Mouse (Mus musculus) heart, embryonic 15.5 days (tissue): Measurements from ENCODE around the gene Krt27. TPM values are rescaled to one million over a fixed set of nuclear protein-coding genes. Genes with fewer than 3 reads are reported as not detected.

Experiments used
- ATAC-seq: fragments of 200-750 bp; cut with Nextera tagmentation; replicated peaks from 2 replicates; pipeline ENCODE4 v1.8.0; 2017; ENCODE audit warnings: low read depth, moderate TSS enrichment; ENCODE audit not compliant: insufficient number of reproducible peaks, insufficient read depth, low FRiP score
- H3K27ac ChIP-seq: fragments of 300-500 bp; sonication (generic); 2 replicates; pipeline ENCODE4 v1.5.1; 2015; ENCODE audit warnings: mild to moderate bottlenecking, inconsistent platforms
- H3K27me3 ChIP-seq: fragments of 300-500 bp; sonication (generic); 2 replicates; pipeline ENCODE4 v1.6.1; 2015; ENCODE audit warnings: inconsistent platforms
- H3K36me3 ChIP-seq: fragments of 300-500 bp; sonication (generic); 2 replicates; pipeline ENCODE4 v1.6.1; 2015; ENCODE audit warnings: mild to moderate bottlenecking, inconsistent platforms
- H3K4me1 ChIP-seq: fragments of 300-500 bp; sonication (generic); replicated peaks from 2 replicates; pipeline ENCODE4 v1.6.1; 2015; ENCODE audit warnings: inconsistent platforms
- H3K4me2 ChIP-seq: fragments of 300-500 bp; sonication (generic); 2 replicates; pipeline ENCODE4 v1.6.1; 2015; ENCODE audit warnings: inconsistent platforms, mild to moderate bottlenecking, moderate library complexity
- H3K4me3 ChIP-seq: fragments of 300-500 bp; sonication (generic); 2 replicates; pipeline ENCODE4 v1.5.1; 2015; ENCODE audit warnings: mild to moderate bottlenecking, inconsistent platforms
- H3K9ac ChIP-seq: fragments of 300-500 bp; sonication (generic); 2 replicates; pipeline ENCODE4 v1.6.1; 2015; ENCODE audit warnings: mild to moderate bottlenecking, inconsistent platforms
- H3K9me3 ChIP-seq: fragments of 300-500 bp; sonication (generic); replicated peaks from 2 replicates; pipeline ENCODE4 v1.6.1; 2016; ENCODE audit warnings: inconsistent platforms
- WGBS: fragments of 180-500 bp; shearing (Covaris S2); methylation state at CpG from one replicate; pipeline ENCODE4 v1.1.7; 2015; ENCODE audit warnings: mixed read lengths; 5-methylcytosine and 5-hydroxymethylcytosine counted together
- polyA plus RNA-seq: library from polyadenylated mRNA; unstranded; fragments of >200 nt; fragmentation: Nextera tagmentation; extraction: Ambion mirVana; gene quantifications from 2 replicates; pipeline ENCODE4 v1.2.1, GENCODE M21; 2015

Gene Krt27
- polyA plus RNA-seq, 1 experiment from 2014 or later = not detected

GRCm38 (mm10) chr11:99385813-99386721 lies 35.2 kb upstream of the Krt27 start:
- peak overlapping the region; percentile 98 for H3K27ac ChIP-seq
- H3K36me3 ChIP-seq = no peaks in the 10 kb centered on the region
- H3K9me3 ChIP-seq = no peaks in the 10 kb centered on the region
- ATAC-seq = peak; percentile 86
- peak overlapping the region; percentile 68 for H3K4me2 ChIP-seq
- H3K4me3 ChIP-seq = peak overlapping the region; percentile 69
- peaks cover 3% of the 10 kb centered on the region; the same call in 1 of the 2 replicates for H3K4me1 ChIP-seq
- H3K9ac ChIP-seq = peak overlapping the region; percentile 54
- 2% methylated on average over 71 of the region's 71 CpGs for WGBS
- peaks cover 19% of the 10 kb centered on the region for H3K27me3 ChIP-seq

GRCm38 (mm10) chr11:99379568-99379967 lies 28.7 kb upstream of the Krt27 start:
- Histone ChIP-seq H3K4me1 (no peaks in the 10 kb centered on the region), H3K36me3 (no peaks in the 10 kb centered on the region), H3K27ac (no peak overlapping the region), H3K4me2 (no peak overlapping the region), H3K4me3 (no peak overlapping the region), H3K9ac (no peak overlapping the region), H3K9me3 (no peaks in the 10 kb centered on the region), H3K27me3 (peaks cover 32% of the 10 kb centered on the region)
- ATAC-seq = no peak
- WGBS = 16% methylated on average over 5 of the region's 5 CpGs

- peaks cover 18% of the 10 kb centered on the region; the same call in 1 of the 2 replicates for H3K27me3 ChIP-seq
- WGBS = 77% methylated on average over 13 of the region's 13 CpGs
- ATAC-seq = no peak
- H3K9ac ChIP-seq = no peak within 1 kb of the TSS
- no peaks in the 10 kb centered on the region for H3K36me3 ChIP-seq
- no peak within 1 kb of the TSS for H3K4me2 ChIP-seq
- no peaks in the 10 kb centered on the region for H3K4me1 ChIP-seq
- H3K27ac ChIP-seq = no peak within 1 kb of the TSS
- no peaks in the 10 kb centered on the region for H3K9me3 ChIP-seq
- no peak within 1 kb of the TSS for H3K4me3 ChIP-seq
These were observed 23.9 kb upstream of the Krt27 start, which contains the start of gene Krt28 for GRCm38 (mm10) chr11:99374803-99375202. Gene Krt28, minus strand, starts transcription at chr11:99374903.

- H3K9me3 ChIP-seq = no peaks in the 10 kb centered on the region
- H3K4me1 ChIP-seq = no peaks in the 10 kb centered on the region
- 79% methylated on average over 8 of the region's 8 CpGs for WGBS
- no peak overlapping the region for H3K9ac ChIP-seq
- no peak overlapping the region for H3K4me2 ChIP-seq
- H3K27me3 ChIP-seq = 0 out of 2 replicates have a peak, but pooled peaks cover 9% of the 10 kb centered on the region
- H3K27ac ChIP-seq = no peak overlapping the region
- H3K36me3 ChIP-seq = no peaks in the 10 kb centered on the region
- no peak for ATAC-seq
- H3K4me3 ChIP-seq = no peak overlapping the region
These were observed 19.0 kb upstream of the Krt27 start for GRCm38 (mm10) chr11:99369853-99370451.

- Histone ChIP-seq H3K4me1 (no peaks in the 10 kb centered on the region), H3K4me2 (no peak overlapping the region), H3K9ac (no peak overlapping the region), H3K27ac (no peak overlapping the region), H3K27me3 (0 out of 2 replicates have a peak, but pooled peaks cover 6% of the 10 kb centered on the region), H3K4me3 (no peak overlapping the region), H3K36me3 (no peaks in the 10 kb centered on the region), H3K9me3 (no peaks in the 10 kb centered on the region)
- WGBS = 16% methylated on average over 3 of the region's 3 CpGs
- no peak for ATAC-seq
These were observed 18.3 kb upstream of the Krt27 start for GRCm38 (mm10) chr11:99369229-99369628.

- WGBS = 29% methylated on average over 10 of the region's 10 CpGs
- Histone ChIP-seq H3K4me1 (no peaks in the 10 kb centered on the region), H3K27ac (no peak overlapping the region), H3K9me3 (no peaks in the 10 kb centered on the region), H3K36me3 (no peaks in the 10 kb centered on the region), H3K27me3 (0 out of 2 replicates have a peak, but pooled peaks cover 4% of the 10 kb centered on the region), H3K4me3 (no peak overlapping the region), H3K4me2 (no peak overlapping the region), H3K9ac (no peak overlapping the region)
- no peak for ATAC-seq
These were observed 15.9 kb upstream of the Krt27 start for GRCm38 (mm10) chr11:99366791-99367190.

- H3K4me3 ChIP-seq = no peak overlapping the region
- H3K27ac ChIP-seq = no peak overlapping the region
- ATAC-seq = no peak
- H3K9me3 ChIP-seq = no peaks in the 10 kb centered on the region
- WGBS = 21% methylated on average over 9 of the region's 9 CpGs
- H3K36me3 ChIP-seq = no peaks in the 10 kb centered on the region
- H3K27me3 ChIP-seq = 0 out of 2 replicates have a peak, but pooled peaks cover 6% of the 10 kb centered on the region
- no peak overlapping the region for H3K4me2 ChIP-seq
- H3K9ac ChIP-seq = no peak overlapping the region
- H3K4me1 ChIP-seq = no peaks in the 10 kb centered on the region
These were observed 13.5 kb upstream of the Krt27 start for GRCm38 (mm10) chr11:99364412-99364811.

- Histone ChIP-seq H3K9ac (no peak overlapping the region), H3K9me3 (no peaks in the 10 kb centered on the region), H3K27me3 (peaks cover 6% of the 10 kb centered on the region; the same call in 1 of the 2 replicates), H3K4me2 (no peak overlapping the region), H3K4me3 (no peak overlapping the region), H3K36me3 (no peaks in the 10 kb centered on the region), H3K4me1 (no peaks in the 10 kb centered on the region), H3K27ac (no peak overlapping the region)
- WGBS = 84% methylated on average over 8 of the region's 8 CpGs
- ATAC-seq = no peak
These were observed 10.5 kb upstream of the Krt27 start for GRCm38 (mm10) chr11:99361423-99361822.

GRCm38 (mm10) chr11:99339299-99339847 lies 11.5 kb downstream of the Krt27 start:
- Histone ChIP-seq H3K4me3 (no peak overlapping the region), H3K36me3 (no peaks in the 10 kb centered on the region), H3K9me3 (no peaks in the 10 kb centered on the region), H3K4me1 (no peaks in the 10 kb centered on the region), H3K9ac (no peak overlapping the region), H3K27ac (no peak overlapping the region), H3K27me3 (no peaks in the 10 kb centered on the region), H3K4me2 (no peak overlapping the region)
- 75% methylated on average over 11 of the region's 11 CpGs for WGBS
- no peak for ATAC-seq

- Histone ChIP-seq H3K9me3 (no peaks in the 10 kb centered on the region), H3K4me2 (no peak within 1 kb of the TSS), H3K4me3 (no peak within 1 kb of the TSS), H3K4me1 (no peaks in the 10 kb centered on the region), H3K27me3 (no peaks in the 10 kb centered on the region), H3K27ac (no peak within 1 kb of the TSS), H3K9ac (no peak within 1 kb of the TSS), H3K36me3 (no peaks in the 10 kb centered on the region)
- ATAC-seq = no peak
- WGBS = 87% methylated on average over 11 of the region's 11 CpGs
These were observed 13.0 kb downstream of the Krt27 start, which contains the start of gene Krt26 for GRCm38 (mm10) chr11:99337866-99338265. Gene Krt26, minus strand, starts transcription at chr11:99337966.

- no peak overlapping the region for H3K4me3 ChIP-seq
- H3K27ac ChIP-seq = no peak overlapping the region
- no peaks in the 10 kb centered on the region for H3K9me3 ChIP-seq
- H3K4me1 ChIP-seq = no peaks in the 10 kb centered on the region
- H3K36me3 ChIP-seq = no peaks in the 10 kb centered on the region
- H3K27me3 ChIP-seq = no peaks in the 10 kb centered on the region
- 64% methylated on average over 13 of the region's 13 CpGs for WGBS
- ATAC-seq = no peak
- no peak overlapping the region for H3K9ac ChIP-seq
- no peak overlapping the region for H3K4me2 ChIP-seq
These were observed 17.5 kb downstream of the Krt27 start for GRCm38 (mm10) chr11:99333426-99333825.
